Mouse (Mus musculus): Measurements from ENCODE around the gene Polr3gl. TPM values are rescaled to one million over a fixed set of nuclear protein-coding genes. Genes with fewer than 3 reads are reported as not detected.
A peak's percentile ranks its signal among the peaks of the same experiment; 100 is the strongest.

The Polr3gl gene
- polyA plus RNA-seq, 1 experiment from 2014 or later, result 43.1 TPM

DNA sequence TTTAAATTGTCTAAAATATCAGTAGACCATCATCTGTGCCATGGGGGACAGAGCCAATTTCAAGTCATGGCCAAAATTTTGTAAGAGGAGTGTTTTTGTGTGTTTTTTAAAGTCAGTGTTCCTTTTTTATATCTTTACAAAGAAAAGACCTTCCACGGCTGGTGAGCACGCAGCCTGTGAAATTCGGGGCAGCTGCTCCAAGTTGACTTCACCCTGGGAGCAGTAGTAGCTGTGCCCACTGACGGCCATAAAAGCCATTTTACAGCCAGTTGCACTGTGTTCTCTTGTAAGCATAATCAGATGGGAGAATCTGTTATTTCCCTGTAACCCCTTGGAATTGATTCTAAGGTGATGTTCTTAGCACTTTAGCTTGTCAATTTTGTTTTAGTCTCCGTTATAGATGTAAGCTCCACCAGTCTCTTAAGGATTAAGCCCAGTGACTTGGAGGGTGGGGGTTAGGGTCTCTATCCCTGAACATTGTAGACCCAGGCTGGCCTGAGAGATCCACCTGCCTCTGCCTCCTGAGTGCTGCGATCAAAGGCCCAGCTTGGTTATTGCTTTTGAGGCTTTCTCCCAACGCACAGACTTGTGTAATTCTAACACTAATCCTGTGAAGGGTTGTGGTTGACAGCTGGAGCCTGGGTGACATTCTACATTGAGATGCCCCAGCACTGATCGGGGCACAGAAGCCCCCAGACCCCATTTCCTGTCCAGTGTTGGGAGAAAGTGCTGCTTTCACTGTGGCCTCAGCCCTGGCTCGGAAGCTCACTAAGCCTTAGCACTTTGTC, 32.9 kb downstream of the Polr3gl start:
- ATAC-seq, result no peak
- no peak overlapping the region; the same call in 1 of the 2 replicates for H3K27ac ChIP-seq (ENCODE audit: low read length)
- H3K36me3 ChIP-seq (ENCODE audit: control insufficient read depth, insufficient read depth), result peaks cover 12% of the 10 kb centered on the region
- 84% methylated on average over 9 of the region's 9 CpGs for WGBS
- H3K4me1 ChIP-seq (replicated peaks; ENCODE audit: control insufficient read depth, insufficient read depth, low read length), result peaks cover 40% of the 10 kb centered on the region
- H3K4me2 ChIP-seq (ENCODE audit: low read length), result peak overlapping the region; percentile 77
- H3K4me3 ChIP-seq (replicated peaks; ENCODE audit: low read length), result 0 out of 2 replicates have a peak overlapping the region, but pooled peaks have one; percentile 85
- H3K9ac ChIP-seq (replicated peaks; ENCODE audit: low read depth, low read length), result no peak overlapping the region
- no peaks in the 10 kb centered on the region for H3K9me3 ChIP-seq (ENCODE audit: control insufficient read depth, low read length)
- no peaks in the 10 kb centered on the region for H3K27me3 ChIP-seq (replicated peaks; ENCODE audit: control insufficient read depth, insufficient read depth, low read length)

DNA sequence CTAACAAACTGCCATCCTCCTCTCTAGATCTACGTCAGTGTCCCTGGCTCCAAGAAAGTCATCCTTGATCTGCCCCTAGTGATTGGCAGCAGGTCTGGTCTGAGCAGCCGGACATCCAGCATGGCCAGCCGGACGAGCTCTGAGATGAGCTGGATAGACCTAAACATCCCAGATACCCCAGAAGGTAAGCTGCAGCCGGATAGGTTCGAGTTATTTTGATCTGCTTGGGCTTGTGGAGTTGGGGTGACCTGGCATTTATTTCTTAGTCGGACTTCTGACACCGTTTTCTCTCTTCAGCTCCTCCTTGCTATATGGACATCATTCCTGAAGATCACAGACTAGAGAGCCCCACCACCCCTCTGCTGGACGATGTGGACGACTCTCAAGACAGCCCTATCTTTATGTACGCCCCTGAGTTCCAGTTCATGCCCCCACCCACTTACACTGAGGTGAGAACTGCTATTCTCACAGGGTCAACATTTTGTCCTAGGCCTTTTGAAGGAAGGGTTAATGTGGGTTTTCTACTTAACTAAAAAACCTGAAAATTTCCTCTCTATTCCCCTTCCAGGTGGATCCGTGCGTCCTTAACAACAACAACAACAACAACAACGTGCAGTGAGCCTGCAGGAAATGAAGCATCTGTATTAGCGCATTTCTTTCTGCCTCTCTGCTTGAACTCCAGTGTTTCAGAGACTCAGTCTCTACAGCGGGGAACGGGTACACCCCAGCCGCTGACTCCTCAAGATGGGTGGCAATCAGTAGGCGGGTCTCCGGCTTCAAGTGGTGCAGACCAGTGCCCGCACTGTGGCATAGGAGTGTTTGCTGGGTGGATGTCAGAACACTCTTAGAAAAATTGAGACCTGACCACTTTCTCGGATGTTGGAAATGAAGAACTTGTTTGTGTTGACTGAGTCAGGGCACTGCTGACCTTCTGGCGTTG, 33.8 kb downstream of the Polr3gl start:
- Histone ChIP-seq H3K27ac (ENCODE audit: low read length) (no peak overlapping the region), H3K4me2 (ENCODE audit: low read length) (peak overlapping the region; percentile 77), H3K9me3 (ENCODE audit: control insufficient read depth, low read length) (no peaks in the 10 kb centered on the region), H3K4me3 (replicated peaks; ENCODE audit: low read length) (peak overlapping the region; percentile 85), H3K27me3 (replicated peaks; ENCODE audit: control insufficient read depth, insufficient read depth, low read length) (no peaks in the 10 kb centered on the region), H3K9ac (replicated peaks; ENCODE audit: low read depth, low read length) (no peak overlapping the region), H3K36me3 (ENCODE audit: control insufficient read depth, insufficient read depth) (peaks cover 12% of the 10 kb centered on the region), H3K4me1 (replicated peaks; ENCODE audit: control insufficient read depth, insufficient read depth, low read length) (peaks cover 47% of the 10 kb centered on the region)
- no peak for ATAC-seq
- WGBS, result 85% methylated on average over 23 of the region's 23 CpGs

DNA sequence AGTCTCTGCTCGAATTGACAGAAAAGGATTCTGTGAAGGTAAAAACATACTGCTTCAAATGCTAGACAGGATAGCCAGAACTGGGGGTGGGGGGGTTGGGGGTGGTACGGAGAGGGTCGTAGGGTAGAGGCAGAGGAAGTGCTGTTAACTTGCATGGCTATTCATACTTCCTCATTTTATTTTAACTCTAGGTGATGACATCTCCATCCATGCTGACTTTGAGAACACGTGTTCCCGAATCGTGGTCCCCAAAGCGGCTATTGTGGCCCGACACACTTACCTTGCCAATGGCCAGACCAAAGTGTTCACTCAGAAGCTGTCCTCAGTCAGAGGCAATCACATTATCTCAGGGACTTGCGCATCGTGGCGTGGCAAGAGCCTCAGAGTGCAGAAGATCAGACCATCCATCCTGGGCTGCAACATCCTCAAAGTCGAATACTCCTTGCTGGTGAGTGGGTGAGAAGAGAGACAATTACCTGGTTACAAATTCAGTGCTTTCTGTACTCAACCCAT, 34.5 kb downstream of the Polr3gl start:
- H3K9ac ChIP-seq (replicated peaks; ENCODE audit: low read depth, low read length), result 0 out of 2 replicates have a peak overlapping the region, but pooled peaks have one; percentile 68
- no peak overlapping the region for H3K27ac ChIP-seq (ENCODE audit: low read length)
- H3K4me1 ChIP-seq (replicated peaks; ENCODE audit: control insufficient read depth, insufficient read depth, low read length), result peaks cover 48% of the 10 kb centered on the region
- peak overlapping the region; percentile 85 for H3K4me3 ChIP-seq (replicated peaks; ENCODE audit: low read length)
- no peaks in the 10 kb centered on the region for H3K27me3 ChIP-seq (replicated peaks; ENCODE audit: control insufficient read depth, insufficient read depth, low read length)
- H3K9me3 ChIP-seq (ENCODE audit: control insufficient read depth, low read length), result no peaks in the 10 kb centered on the region
- peak overlapping the region; percentile 77 for H3K4me2 ChIP-seq (ENCODE audit: low read length)
- ATAC-seq, result no peak
- 86% methylated on average over 12 of the region's 12 CpGs for WGBS
- H3K36me3 ChIP-seq (ENCODE audit: control insufficient read depth, insufficient read depth), result peaks cover 12% of the 10 kb centered on the region

DNA sequence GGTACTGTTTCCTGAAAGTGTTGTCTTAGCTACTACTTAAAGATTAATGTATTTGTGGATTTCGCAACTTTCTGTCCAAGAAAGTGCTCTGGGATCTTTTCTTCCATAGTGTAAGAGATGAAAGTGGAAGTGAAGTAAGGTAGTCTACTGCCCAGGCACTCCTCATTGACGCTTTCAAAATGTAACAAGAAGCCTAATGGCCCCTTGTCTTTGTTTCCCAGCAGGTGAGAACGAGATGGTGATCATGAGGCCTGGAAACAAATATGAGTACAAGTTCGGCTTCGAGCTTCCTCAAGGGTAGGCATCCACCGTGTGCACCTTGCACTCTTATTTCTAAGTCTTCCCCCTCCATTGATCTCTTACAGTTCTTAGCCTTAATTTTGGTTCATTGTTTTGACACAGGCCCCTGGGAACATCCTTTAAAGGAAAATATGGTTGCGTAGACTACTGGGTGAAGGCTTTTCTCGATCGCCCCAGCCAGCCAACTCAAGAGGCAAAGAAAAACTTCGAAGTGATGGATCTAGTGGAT, 35.2 kb downstream of the Polr3gl start:
- Histone ChIP-seq H3K9ac (replicated peaks; ENCODE audit: low read depth, low read length) (peak overlapping the region; percentile 68), H3K27ac (ENCODE audit: low read length) (peak overlapping the region; percentile 3; the same call in 1 of the 2 replicates), H3K9me3 (ENCODE audit: control insufficient read depth, low read length) (no peaks in the 10 kb centered on the region), H3K4me1 (replicated peaks; ENCODE audit: control insufficient read depth, insufficient read depth, low read length) (peaks cover 48% of the 10 kb centered on the region), H3K27me3 (replicated peaks; ENCODE audit: control insufficient read depth, insufficient read depth, low read length) (no peaks in the 10 kb centered on the region), H3K36me3 (ENCODE audit: control insufficient read depth, insufficient read depth) (peaks cover 12% of the 10 kb centered on the region), H3K4me2 (ENCODE audit: low read length) (peak overlapping the region; percentile 77), H3K4me3 (replicated peaks; ENCODE audit: low read length) (peak overlapping the region; percentile 85)
- WGBS, result 32% methylated on average over 10 of the region's 10 CpGs
- ATAC-seq, result no peak

DNA sequence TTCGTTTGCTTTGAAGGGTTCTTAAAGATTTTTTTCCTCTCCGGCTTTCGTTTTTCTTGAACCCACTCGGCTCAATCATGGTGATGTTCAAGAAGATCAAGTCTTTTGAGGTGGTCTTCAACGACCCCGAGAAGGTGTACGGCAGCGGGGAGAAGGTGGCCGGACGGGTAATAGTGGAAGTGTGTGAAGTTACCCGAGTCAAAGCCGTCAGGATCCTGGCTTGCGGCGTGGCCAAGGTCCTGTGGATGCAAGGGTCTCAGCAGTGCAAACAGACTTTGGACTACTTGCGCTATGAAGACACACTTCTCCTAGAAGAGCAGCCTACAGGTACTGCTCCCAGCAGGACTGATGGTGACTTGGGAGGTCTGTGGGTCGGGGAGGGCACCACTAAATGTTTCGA, 35.8 kb downstream of the Polr3gl start:
- ATAC-seq, result no peak
- Histone ChIP-seq H3K27ac (ENCODE audit: low read length) (peak overlapping the region; percentile 65), H3K4me1 (replicated peaks; ENCODE audit: control insufficient read depth, insufficient read depth, low read length) (peaks cover 48% of the 10 kb centered on the region), H3K27me3 (replicated peaks; ENCODE audit: control insufficient read depth, insufficient read depth, low read length) (no peaks in the 10 kb centered on the region), H3K9me3 (ENCODE audit: control insufficient read depth, low read length) (no peaks in the 10 kb centered on the region), H3K36me3 (ENCODE audit: control insufficient read depth, insufficient read depth) (peaks cover 12% of the 10 kb centered on the region), H3K4me2 (ENCODE audit: low read length) (peak overlapping the region; percentile 77), H3K9ac (replicated peaks; ENCODE audit: low read depth, low read length) (peak overlapping the region; percentile 68), H3K4me3 (replicated peaks; ENCODE audit: low read length) (peak overlapping the region; percentile 85)
- WGBS, result 1% methylated on average over 17 of the region's 17 CpGs

DNA sequence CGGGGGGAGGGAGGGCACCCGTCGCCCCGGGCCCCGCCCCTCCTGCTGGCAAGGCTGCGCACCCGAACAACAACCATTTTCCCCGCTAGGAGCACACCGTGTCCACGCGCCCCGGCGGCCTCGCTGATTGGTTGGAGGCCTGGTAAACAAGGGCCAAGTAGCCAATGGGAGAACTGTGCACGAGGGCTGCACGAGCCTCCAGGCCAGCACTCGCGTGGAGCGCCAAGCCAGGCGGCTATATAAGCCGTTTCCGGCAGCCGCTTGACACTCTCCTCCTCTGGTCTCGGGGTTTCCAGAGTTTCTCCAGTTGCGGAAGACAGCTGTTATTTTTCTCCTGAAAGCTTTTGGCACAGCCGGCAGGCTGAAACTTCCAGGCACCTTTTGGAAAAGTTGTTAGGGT, 36.3 kb downstream of the Polr3gl start, which contains the start of gene Txnip:
Gene Txnip, plus strand, starts transcription at position 264 of the 400 bp plus-strand sequence.
- Histone ChIP-seq H3K9ac (replicated peaks; ENCODE audit: low read depth, low read length) (peak within 1 kb of the TSS; percentile 68), H3K27me3 (replicated peaks; ENCODE audit: control insufficient read depth, insufficient read depth, low read length) (no peaks in the 10 kb centered on the region), H3K4me2 (ENCODE audit: low read length) (peak within 1 kb of the TSS; percentile 77), H3K27ac (ENCODE audit: low read length) (peak within 1 kb of the TSS; percentile 81), H3K36me3 (ENCODE audit: control insufficient read depth, insufficient read depth) (peaks cover 12% of the 10 kb centered on the region), H3K4me1 (replicated peaks; ENCODE audit: control insufficient read depth, insufficient read depth, low read length) (peaks cover 48% of the 10 kb centered on the region), H3K4me3 (replicated peaks; ENCODE audit: low read length) (peak within 1 kb of the TSS; percentile 85), H3K9me3 (ENCODE audit: control insufficient read depth, low read length) (no peaks in the 10 kb centered on the region)
- under 1% methylated on average over 26 of the region's 26 CpGs for WGBS
- peak; percentile 99 for ATAC-seq

DNA sequence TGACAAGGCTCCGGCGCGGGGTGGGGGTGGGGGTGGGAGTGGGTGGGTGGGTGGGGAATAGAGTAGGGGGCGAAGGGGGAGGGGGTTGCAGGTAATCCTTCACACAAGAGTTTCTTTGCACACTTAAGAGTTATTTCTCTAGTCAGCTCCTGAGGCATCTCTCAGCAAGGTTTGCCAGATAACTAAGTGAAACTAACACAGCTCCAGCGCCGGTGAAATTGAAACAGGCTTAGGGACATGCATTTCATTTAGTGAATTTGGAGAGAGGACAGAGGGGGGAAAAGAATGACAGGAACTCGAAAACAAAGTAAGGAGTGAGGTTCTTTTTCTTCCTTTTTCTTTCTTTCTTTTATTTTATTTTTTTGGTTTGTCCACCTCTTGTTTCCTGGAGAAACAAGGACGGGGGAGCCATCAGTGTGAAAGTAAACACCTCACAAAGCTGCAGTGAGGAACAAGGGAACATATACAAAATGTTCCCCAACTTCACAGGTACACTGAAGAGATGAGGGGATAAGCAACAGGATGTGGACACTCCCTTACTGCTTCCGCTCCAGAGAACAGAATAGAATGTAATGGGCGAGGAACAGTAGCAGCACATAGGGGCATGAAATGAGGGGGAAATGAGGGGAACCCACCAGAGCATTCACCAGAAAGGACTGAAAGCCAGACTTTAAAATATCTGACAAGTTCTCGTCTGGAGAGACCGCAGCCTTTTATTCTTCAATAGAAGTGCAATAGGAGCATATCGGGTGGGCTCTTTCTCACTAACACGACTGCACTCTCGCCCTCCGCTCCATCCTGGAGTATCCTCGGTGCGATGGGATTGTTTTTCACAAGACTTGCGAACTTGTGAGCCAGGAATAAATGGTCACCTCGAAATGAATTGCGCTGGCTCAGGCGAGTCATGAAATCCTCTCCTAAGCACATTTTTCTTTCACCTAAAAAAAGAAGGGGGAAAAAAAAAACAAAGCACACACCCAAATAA, 37.0 kb downstream of the Polr3gl start:
- Histone ChIP-seq H3K9me3 (ENCODE audit: control insufficient read depth, low read length) (no peaks in the 10 kb centered on the region), H3K4me2 (ENCODE audit: low read length) (peak overlapping the region; percentile 77), H3K27me3 (replicated peaks; ENCODE audit: control insufficient read depth, insufficient read depth, low read length) (no peaks in the 10 kb centered on the region), H3K27ac (ENCODE audit: low read length) (peak overlapping the region; percentile 81), H3K36me3 (ENCODE audit: control insufficient read depth, insufficient read depth) (peaks cover 12% of the 10 kb centered on the region), H3K9ac (replicated peaks; ENCODE audit: low read depth, low read length) (peak overlapping the region; percentile 62), H3K4me3 (replicated peaks; ENCODE audit: low read length) (peak overlapping the region; percentile 85), H3K4me1 (replicated peaks; ENCODE audit: control insufficient read depth, insufficient read depth, low read length) (peaks cover 48% of the 10 kb centered on the region)
- ATAC-seq, result peak; percentile 1
- WGBS, result 6% methylated on average over 22 of the region's 22 CpGs

DNA sequence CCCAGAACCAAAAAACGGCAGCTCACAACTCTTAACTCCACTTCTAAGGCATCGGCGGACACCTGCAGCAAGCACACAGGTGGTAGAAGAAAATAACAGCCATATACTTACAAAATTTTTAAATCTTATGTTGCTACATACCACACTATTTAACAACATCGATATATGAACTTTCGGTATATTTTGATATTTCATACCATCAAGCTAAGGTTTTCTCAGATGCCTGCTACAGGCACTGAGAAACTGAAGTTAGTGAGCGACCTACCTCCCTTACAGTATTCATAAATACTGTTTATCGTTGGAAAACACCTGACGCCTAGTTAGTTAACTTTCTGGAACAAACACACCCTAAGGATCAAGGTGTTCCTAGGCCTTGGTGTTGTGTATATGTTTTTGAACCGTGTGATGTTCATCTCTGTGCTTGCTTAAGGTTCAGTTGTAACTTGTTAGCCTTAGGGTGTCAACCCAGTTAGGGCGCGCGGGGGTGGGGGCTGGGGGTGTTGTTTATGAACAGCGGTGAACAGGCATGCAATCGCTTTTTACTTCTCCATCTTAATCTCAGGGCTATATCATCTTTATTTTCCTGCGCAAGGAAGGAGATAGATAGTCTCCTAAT, 37.9 kb downstream of the Polr3gl start:
- H3K9ac ChIP-seq (replicated peaks; ENCODE audit: low read depth, low read length), result no peak overlapping the region

More for the DNA sequence above, 37.9 kb downstream of the Polr3gl start:
- Histone ChIP-seq H3K4me3 (replicated peaks; ENCODE audit: low read length) (no peak overlapping the region), H3K27ac (ENCODE audit: low read length) (peak overlapping the region; percentile 33; the same call in 1 of the 2 replicates), H3K4me2 (ENCODE audit: low read length) (no peak overlapping the region), H3K36me3 (ENCODE audit: control insufficient read depth, insufficient read depth) (peaks cover 9% of the 10 kb centered on the region), H3K4me1 (replicated peaks; ENCODE audit: control insufficient read depth, insufficient read depth, low read length) (peaks cover 46% of the 10 kb centered on the region), H3K9me3 (ENCODE audit: control insufficient read depth, low read length) (no peaks in the 10 kb centered on the region), H3K27me3 (replicated peaks; ENCODE audit: control insufficient read depth, insufficient read depth, low read length) (no peaks in the 10 kb centered on the region)
- no peak for ATAC-seq
- 85% methylated on average over 15 of the region's 15 CpGs for WGBS
